Mouse (Mus musculus) hindbrain, embryonic 15.5 days (tissue): ENCODE data around the gene Nek5. TPM values are rescaled to one million over a fixed set of nuclear protein-coding genes. Genes with fewer than 3 reads are reported as not detected.
A peak's percentile ranks its signal among the peaks of the same experiment; 100 is the strongest.

ENCODE experiments used
- ATAC-seq: fragments of 200-750 bp; cut with Nextera tagmentation; 2 replicates; pipeline ENCODE4 v1.8.0; 2017; ENCODE audit warnings: low read depth, moderate number of reproducible peaks, moderate TSS enrichment; ENCODE audit not compliant: low FRiP score
- H3K27ac ChIP-seq: fragments of 300-500 bp; sonication (generic); replicated peaks from 2 replicates; pipeline ENCODE4 v1.5.1; 2015; ENCODE audit warnings: mild to moderate bottlenecking, inconsistent platforms
- H3K27me3 ChIP-seq: fragments of 300-500 bp; sonication (generic); 2 replicates; pipeline ENCODE4 v1.6.1; 2015; ENCODE audit warnings: control low read depth, inconsistent platforms
- H3K36me3 ChIP-seq: fragments of 300-500 bp; sonication (generic); 2 replicates; pipeline ENCODE4 v1.6.1; 2015; ENCODE audit warnings: control low read depth, inconsistent platforms
- H3K4me1 ChIP-seq: fragments of 300-500 bp; sonication (generic); replicated peaks from 2 replicates; pipeline ENCODE4 v1.6.1; 2015; ENCODE audit warnings: control low read depth, inconsistent platforms
- H3K4me2 ChIP-seq: fragments of 300-500 bp; sonication (generic); 2 replicates; pipeline ENCODE4 v1.6.1; 2015; ENCODE audit warnings: moderate library complexity, mild to moderate bottlenecking, inconsistent platforms
- H3K4me3 ChIP-seq: fragments of 300-500 bp; sonication (generic); 2 replicates; pipeline ENCODE4 v1.5.1; 2015; ENCODE audit warnings: mild to moderate bottlenecking, inconsistent platforms
- H3K9ac ChIP-seq: fragments of 300-500 bp; sonication (generic); 2 replicates; pipeline ENCODE4 v1.6.1; 2015; ENCODE audit warnings: inconsistent platforms
- H3K9me3 ChIP-seq: fragments of 300-500 bp; sonication (generic); 2 replicates; pipeline ENCODE4 v1.6.1; 2016; ENCODE audit warnings: control low read depth, inconsistent platforms
- WGBS: fragments of 180-500 bp; shearing (Covaris S2); methylation state at CpG from one replicate; pipeline ENCODE4 v1.1.7; 2015; 5-methylcytosine and 5-hydroxymethylcytosine counted together
- polyA plus RNA-seq: library from polyadenylated mRNA; unstranded; fragments of >200 nt; fragmentation: Nextera tagmentation; extraction: Ambion mirVana; gene quantifications from 2 replicates; pipeline ENCODE4 v1.2.1, GENCODE M21; 2015

Nek5 gene
- polyA plus RNA-seq, 1 experiment from 2014 or later = 1.6 TPM

DNA sequence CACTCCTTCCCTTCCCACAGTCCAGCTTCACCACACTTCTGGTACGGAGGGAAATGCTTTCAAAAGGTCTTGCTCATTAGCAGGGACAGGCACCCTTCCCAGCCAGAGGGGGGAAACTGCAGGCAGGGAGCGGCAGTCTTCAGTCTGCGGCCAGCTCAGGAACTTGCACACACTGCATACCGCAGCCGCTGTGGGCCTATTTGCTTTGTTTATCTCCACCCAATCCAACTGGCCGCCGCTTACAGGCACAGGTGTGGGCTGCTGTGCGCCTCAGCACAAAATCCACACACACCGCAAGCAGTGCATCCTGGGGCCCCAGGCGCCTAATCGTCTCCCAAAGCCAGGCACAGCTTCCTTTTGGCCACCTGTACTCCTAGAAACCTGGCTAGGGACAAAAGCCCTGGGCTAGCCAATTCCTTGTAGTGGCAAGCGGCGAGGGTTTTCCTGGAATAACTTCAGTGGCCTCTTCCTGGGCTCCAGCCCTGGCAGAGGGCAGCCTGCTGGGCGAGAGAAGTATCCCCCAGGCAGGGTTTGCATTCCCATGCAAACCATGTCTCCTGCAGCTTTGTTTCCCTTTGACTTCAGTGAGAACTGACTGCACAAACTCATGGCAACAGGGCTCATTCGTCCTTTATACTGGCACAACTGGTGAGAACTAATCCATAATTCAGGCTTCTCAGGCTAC, 85.2 kb downstream of the Nek5 start:
- Histone ChIP-seq H3K4me1 (peaks cover 7% of the 10 kb centered on the region; the same call in 1 of the 2 replicates), H3K4me2 (peak overlapping the region; percentile 38), H3K27ac (peak overlapping the region; percentile 61), H3K9ac (no peak overlapping the region), H3K27me3 (no peaks in the 10 kb centered on the region), H3K9me3 (no peaks in the 10 kb centered on the region), H3K36me3 (no peaks in the 10 kb centered on the region), H3K4me3 (peak overlapping the region; percentile 7; the same call in 1 of the 2 replicates)
- 14% methylated on average over 15 of the region's 15 CpGs for WGBS
- peak; percentile 65 for ATAC-seq

DNA sequence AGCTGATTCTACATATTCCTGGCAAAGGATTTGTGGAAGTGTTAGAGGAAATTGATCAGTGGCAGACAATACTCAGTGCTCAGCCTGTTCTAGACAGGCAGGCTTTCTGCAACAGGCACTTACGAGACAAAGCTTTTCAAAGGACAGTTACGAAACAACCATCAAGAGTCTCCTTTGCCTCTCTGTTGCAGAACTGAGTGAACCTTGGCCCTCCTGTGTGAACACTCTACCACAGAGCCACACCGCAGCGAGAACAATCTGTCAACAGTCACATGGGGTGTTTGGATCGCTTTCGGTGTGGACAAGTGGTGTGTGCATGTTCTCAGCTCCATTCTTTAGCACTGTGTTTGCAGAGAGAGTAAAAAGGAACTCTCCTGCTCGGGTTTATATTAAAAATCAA, 87.8 kb downstream of the Nek5 start:
- no peak overlapping the region for H3K4me2 ChIP-seq
- no peaks in the 10 kb centered on the region for H3K9me3 ChIP-seq
- ATAC-seq = no peak
- H3K4me3 ChIP-seq = no peak overlapping the region
- WGBS = 80% methylated on average over 7 of the region's 7 CpGs
- H3K9ac ChIP-seq = no peak overlapping the region
- no peaks in the 10 kb centered on the region for H3K36me3 ChIP-seq
- H3K4me1 ChIP-seq = peaks cover 7% of the 10 kb centered on the region; the same call in 1 of the 2 replicates
- no peak overlapping the region for H3K27ac ChIP-seq
- no peaks in the 10 kb centered on the region for H3K27me3 ChIP-seq

DNA sequence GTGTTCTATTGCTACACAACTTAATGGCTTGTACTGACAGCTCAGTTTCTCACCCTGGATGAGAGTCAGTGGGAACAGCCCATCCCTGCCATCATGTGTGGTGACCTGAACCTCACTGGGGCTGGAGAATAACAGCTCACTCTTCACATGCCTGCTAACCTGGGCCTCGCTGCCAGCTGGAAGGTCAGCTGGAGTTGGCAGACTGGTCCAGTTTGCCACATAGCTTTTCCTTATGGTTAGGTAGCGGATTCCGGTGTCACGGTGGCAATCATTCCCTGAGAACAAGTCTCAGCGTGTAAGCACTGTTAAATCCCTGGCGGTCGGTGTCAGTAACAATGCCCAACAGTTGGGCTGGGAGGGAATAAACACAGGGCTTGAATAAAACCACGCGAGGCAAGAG, 88.7 kb downstream of the Nek5 start:
- peaks cover 7% of the 10 kb centered on the region; the same call in 1 of the 2 replicates for H3K4me1 ChIP-seq

DNA sequence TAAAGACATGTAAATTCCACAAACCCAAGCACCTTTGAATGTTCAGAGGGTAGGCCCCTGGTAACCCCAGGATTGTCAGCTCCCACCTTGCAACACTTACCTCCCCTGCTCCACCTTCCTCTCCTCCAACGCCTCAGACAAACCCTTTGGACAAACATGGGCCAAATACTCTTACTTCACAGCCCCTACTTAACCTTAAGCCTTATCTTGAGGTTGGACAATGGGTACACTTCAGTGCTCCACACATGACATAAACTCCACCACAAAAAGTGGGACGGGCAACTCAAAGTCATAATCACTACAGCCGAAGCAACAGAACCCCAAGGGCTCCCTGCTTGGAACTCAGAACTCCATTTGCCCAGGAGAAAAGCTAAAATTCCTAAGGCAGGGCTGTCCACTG, 93.9 kb downstream of the Nek5 start:
- Histone ChIP-seq H3K4me1 (no peaks in the 10 kb centered on the region), H3K4me2 (no peak overlapping the region), H3K27me3 (no peaks in the 10 kb centered on the region), H3K9ac (no peak overlapping the region), H3K9me3 (no peaks in the 10 kb centered on the region), H3K36me3 (no peaks in the 10 kb centered on the region), H3K27ac (no peak overlapping the region), H3K4me3 (no peak overlapping the region)
- WGBS = 91% methylated on average over 3 of the region's 3 CpGs
- ATAC-seq = no peak

More for the DNA sequence above, 88.7 kb downstream of the Nek5 start:
- no peaks in the 10 kb centered on the region for H3K36me3 ChIP-seq
- H3K9ac ChIP-seq = no peak overlapping the region
- H3K27ac ChIP-seq = no peak overlapping the region
- WGBS = 87% methylated on average over 9 of the region's 9 CpGs
- H3K27me3 ChIP-seq = no peaks in the 10 kb centered on the region
- no peak overlapping the region for H3K4me3 ChIP-seq
- H3K9me3 ChIP-seq = no peaks in the 10 kb centered on the region
- ATAC-seq = no peak
- no peak overlapping the region for H3K4me2 ChIP-seq

DNA sequence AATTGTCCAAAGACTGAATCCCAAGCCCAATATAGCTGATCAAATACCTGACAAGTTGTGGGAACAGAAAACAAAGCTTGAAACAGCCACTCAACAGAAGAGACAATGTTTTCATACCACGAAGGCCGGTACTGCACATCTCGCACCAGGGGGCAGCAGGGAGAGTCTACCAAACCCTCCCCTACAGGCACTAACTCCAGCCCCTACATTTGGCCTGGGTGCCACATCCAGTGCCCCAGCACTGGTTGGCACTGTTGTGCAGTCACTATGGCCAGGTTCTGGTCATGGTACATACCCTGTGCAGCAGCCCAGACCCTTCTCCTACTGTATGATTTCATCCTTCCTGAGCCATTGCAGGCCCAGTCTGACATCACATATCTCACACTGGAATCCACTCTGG, 95.9 kb downstream of the Nek5 start:
- Histone ChIP-seq H3K9me3 (no peaks in the 10 kb centered on the region), H3K36me3 (no peaks in the 10 kb centered on the region), H3K27me3 (no peaks in the 10 kb centered on the region), H3K4me2 (no peak overlapping the region), H3K4me3 (no peak overlapping the region), H3K4me1 (no peaks in the 10 kb centered on the region), H3K27ac (no peak overlapping the region), H3K9ac (no peak overlapping the region)
- WGBS = 91% methylated on average over 3 of the region's 3 CpGs
- no peak for ATAC-seq

DNA sequence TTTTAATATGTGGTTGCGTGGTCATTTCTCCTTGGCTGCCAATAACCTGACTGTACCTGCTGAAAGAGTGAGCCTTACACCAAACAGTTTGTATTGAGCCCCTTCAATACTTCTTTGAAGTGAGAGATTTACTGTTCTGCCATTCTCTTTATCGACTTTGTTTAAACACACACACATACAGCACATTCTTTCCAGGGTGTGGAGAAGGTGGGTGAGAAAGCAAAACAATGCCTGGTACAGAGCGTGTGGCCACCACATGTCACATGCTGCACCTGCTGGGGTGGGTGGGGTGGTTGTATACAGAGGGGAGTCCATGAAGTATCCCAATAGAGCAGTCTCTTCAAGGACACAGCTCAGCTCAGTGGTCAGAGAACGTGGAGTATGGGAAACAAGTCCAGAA, 99.6 kb downstream of the Nek5 start:
- H3K4me3 ChIP-seq = no peak overlapping the region
- no peak overlapping the region for H3K27ac ChIP-seq
- no peaks in the 10 kb centered on the region for H3K4me1 ChIP-seq
- no peak overlapping the region for H3K4me2 ChIP-seq
- H3K9ac ChIP-seq = no peak overlapping the region
- H3K36me3 ChIP-seq = no peaks in the 10 kb centered on the region
- WGBS = 79% methylated on average over 4 of the region's 4 CpGs
- H3K27me3 ChIP-seq = no peaks in the 10 kb centered on the region
- ATAC-seq = no peak
- no peaks in the 10 kb centered on the region for H3K9me3 ChIP-seq

Other genes with a start within 250 kb of the Nek5 start
- 1.9 and 2.5 TPM in 2 replicates for gene Defb9, start 239.6 kb downstream of the Nek5 start, polyA plus RNA-seq
- 30.6 and 34.9 TPM in 2 replicates for gene Defb11, start 218.6 kb downstream of the Nek5 start, polyA plus RNA-seq
- gene Defb15, start 192.3 kb downstream of the Nek5 start, polyA plus RNA-seq = not detected in 2 replicates
- not detected in 2 replicates for gene Defb35, start 186.7 kb downstream of the Nek5 start, polyA plus RNA-seq
- gene Defb13, start 178.3 kb downstream of the Nek5 start, polyA plus RNA-seq = not detected in 2 replicates
- not detected in 2 replicates for gene Fam90a1a, start 166.3 kb downstream of the Nek5 start, polyA plus RNA-seq
- gene Ccdc70, start 155.3 kb downstream of the Nek5 start, polyA plus RNA-seq = not detected in 2 replicates
- 1.8 and 2.0 TPM in 2 replicates for gene Atp7b, start 64.7 kb downstream of the Nek5 start, polyA plus RNA-seq
- gene Alg11, start 64.3 kb downstream of the Nek5 start, polyA plus RNA-seq = 37.9 and 40.9 TPM in 2 replicates
- 7.6 and 8.4 TPM in 2 replicates for gene Nek3, start 41.4 kb upstream of the Nek5 start, polyA plus RNA-seq
- 15.1 and 16.3 TPM in 2 replicates for gene Ckap2, start 60.8 kb upstream of the Nek5 start, polyA plus RNA-seq
- gene Vps36, start 67.8 kb upstream of the Nek5 start, polyA plus RNA-seq = 41.2 and 42.5 TPM in 2 replicates
- 8.1 TPM in 2 replicates for gene Thsd1, start 102.3 kb upstream of the Nek5 start, polyA plus RNA-seq
- gene Tpte, start 158.4 kb upstream of the Nek5 start, polyA plus RNA-seq = not detected in 2 replicates